Mouse (Mus musculus): ENCODE measurements around the gene Samd14.
"Not testable (repeated sequence)": the region's sequence is repeated elsewhere in the genome, so short reads cannot be mapped to it uniquely, and the experiment has no call there.

Samd14 gene

GRCm38 (mm10) chr11:95006525-95007219 lies 3.0 kb upstream of the Samd14 start:
- DNase-seq = peak; percentile 80 to 87

GRCm38 (mm10) chr11:95007418-95007817 lies 2.3 kb upstream of the Samd14 start:
- no peak for DNase-seq

- no peak for DNase-seq
Observed at GRCm38 (mm10) chr11:95008661-95009628, 734 bp upstream of the Samd14 start.

- DNase-seq = no peak
Observed at GRCm38 (mm10) chr11:95010141-95010739, 561 bp downstream of the Samd14 start.

GRCm38 (mm10) chr11:95010841-95011403 lies 1.2 kb downstream of the Samd14 start:
- not testable (repeated sequence) for DNase-seq

GRCm38 (mm10) chr11:95011416-95011815 lies 1.7 kb downstream of the Samd14 start:
- DNase-seq = no peak

- DNase-seq = no peak
Observed at GRCm38 (mm10) chr11:95012075-95012474, 2.4 kb downstream of the Samd14 start.

GRCm38 (mm10) chr11:95012487-95012886 lies 2.8 kb downstream of the Samd14 start:
- no peak for DNase-seq

- DNase-seq = no peak
Observed at GRCm38 (mm10) chr11:95015484-95015883, 5.8 kb downstream of the Samd14 start.

GRCm38 (mm10) chr11:95022237-95022992 lies 12.7 kb downstream of the Samd14 start:
- DNase-seq = no peak

- no peak for DNase-seq
Observed at GRCm38 (mm10) chr11:95023481-95023880, 13.8 kb downstream of the Samd14 start.

- no peak for DNase-seq
Observed at GRCm38 (mm10) chr11:95024439-95025184, 14.9 kb downstream of the Samd14 start.

- DNase-seq = peak in 1 of 2 experiments; percentile 62
Observed at GRCm38 (mm10) chr11:95025227-95026012, 15.7 kb downstream of the Samd14 start.

GRCm38 (mm10) chr11:95026090-95026542 lies 16.4 kb downstream of the Samd14 start:
- DNase-seq = no peak

- DNase-seq = no peak
Observed at GRCm38 (mm10) chr11:95026849-95027248, 17.2 kb downstream of the Samd14 start.

GRCm38 (mm10) chr11:95027850-95028470 lies 18.3 kb downstream of the Samd14 start:
- DNase-seq = no peak

- no peak for DNase-seq
Observed at GRCm38 (mm10) chr11:95032945-95033344, 23.3 kb downstream of the Samd14 start.

GRCm38 (mm10) chr11:95033617-95034016 lies 23.9 kb downstream of the Samd14 start:
- no peak for DNase-seq

GRCm38 (mm10) chr11:95034902-95035301 lies 25.2 kb downstream of the Samd14 start:
- no peak for DNase-seq

- DNase-seq = no peak
Observed at GRCm38 (mm10) chr11:95036521-95036920, 26.8 kb downstream of the Samd14 start.

Data from lung, adult 18-20 months (tissue).